Mouse (Mus musculus) thymus, postnatal 4 days (tissue): ENCODE measurements around the gene Osbp2.

ENCODE experiments used
- DNase-seq: peaks from one replicate; pipeline ENCODE4 v3.0.0; 2021

Osbp2 gene

DNA sequence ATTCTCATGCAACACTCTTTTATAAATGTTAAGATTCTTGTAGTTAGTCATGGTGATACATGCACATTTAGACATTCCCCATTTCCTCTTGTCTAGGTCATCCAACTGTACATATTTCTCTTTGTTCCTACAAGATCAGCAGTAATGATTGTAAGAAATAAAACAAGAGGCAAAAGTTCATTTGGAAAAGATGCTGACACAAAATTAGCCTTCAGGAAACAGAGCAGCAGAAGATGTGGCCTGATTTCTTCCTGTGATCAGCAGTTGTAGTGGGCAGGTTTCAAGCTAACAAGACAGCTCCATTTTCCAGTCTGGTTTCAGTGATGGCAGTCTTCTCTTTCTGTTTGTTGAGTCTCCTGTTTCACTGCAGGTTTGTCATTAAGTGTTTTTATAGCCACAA lies 47.8 kb downstream of the Osbp2 start:
- DNase-seq: no peak

DNA sequence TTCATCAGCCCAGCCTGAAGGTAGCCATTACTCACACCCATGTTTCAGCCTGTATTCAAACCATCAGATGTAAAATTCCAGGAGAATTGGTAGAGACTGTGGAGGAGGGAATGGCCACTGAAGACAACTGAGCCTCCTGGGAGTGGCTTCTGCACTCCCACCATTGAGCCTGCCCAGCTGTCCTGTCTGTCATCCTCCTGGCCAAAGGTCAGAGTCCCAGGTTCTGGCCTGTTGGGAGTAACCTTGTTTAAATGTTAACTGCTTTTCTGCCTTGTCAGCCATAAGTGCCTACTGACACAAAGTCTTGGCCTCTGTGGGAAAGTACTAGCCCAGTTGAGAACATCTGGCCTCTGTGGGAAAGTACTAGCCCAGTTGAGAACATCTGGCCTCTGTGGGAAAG lies 50.4 kb downstream of the Osbp2 start:
- no peak for DNase-seq

- DNase-seq: no peak
Measured at GRCm38 (mm10) chr11:3808162-3808561, 55.5 kb downstream of the Osbp2 start.

DNA sequence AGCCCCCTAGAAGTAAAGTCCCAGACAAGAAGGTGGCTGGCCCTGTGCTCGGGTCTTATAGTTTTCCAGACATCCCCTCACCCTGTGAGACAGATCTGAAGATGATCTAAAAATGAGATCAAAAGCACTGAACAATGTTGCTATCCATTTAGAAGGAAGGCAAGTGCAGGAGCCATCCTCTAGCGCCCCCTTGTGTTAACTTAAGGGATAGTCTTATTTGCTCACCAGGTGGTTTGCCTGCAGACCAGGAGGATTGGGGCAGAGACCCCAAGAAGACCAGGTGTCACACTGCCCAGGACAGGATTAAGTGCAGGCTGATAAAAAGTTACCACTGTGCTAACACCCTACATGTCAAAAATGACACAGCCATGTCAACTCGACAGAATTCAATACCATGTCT lies 58.3 kb downstream of the Osbp2 start:
- DNase-seq: peak; percentile 25

GRCm38 (mm10) chr11:3804639-3805038 lies 59.1 kb downstream of the Osbp2 start:
- DNase-seq: peak; percentile 17

DNA sequence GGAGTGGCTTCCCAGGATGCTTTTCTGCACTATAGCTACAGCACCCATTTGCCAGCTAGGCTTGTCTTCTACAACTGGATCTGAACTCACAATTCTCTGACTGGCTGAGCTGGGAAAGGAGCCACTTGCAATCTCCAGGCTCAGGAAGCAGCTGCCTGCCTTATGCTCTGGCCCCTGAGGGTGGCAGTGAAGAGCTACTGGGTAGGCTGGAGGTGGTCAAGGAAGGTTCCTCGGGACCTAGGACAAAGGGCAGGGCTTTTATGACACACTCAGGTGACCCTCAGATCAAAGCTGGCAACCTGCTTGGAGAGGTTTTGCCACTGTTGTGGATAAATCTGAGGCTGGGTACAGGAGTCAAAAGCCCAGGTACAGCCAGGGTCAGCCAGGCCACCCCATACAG lies 61.6 kb downstream of the Osbp2 start:
- DNase-seq: no peak

DNA sequence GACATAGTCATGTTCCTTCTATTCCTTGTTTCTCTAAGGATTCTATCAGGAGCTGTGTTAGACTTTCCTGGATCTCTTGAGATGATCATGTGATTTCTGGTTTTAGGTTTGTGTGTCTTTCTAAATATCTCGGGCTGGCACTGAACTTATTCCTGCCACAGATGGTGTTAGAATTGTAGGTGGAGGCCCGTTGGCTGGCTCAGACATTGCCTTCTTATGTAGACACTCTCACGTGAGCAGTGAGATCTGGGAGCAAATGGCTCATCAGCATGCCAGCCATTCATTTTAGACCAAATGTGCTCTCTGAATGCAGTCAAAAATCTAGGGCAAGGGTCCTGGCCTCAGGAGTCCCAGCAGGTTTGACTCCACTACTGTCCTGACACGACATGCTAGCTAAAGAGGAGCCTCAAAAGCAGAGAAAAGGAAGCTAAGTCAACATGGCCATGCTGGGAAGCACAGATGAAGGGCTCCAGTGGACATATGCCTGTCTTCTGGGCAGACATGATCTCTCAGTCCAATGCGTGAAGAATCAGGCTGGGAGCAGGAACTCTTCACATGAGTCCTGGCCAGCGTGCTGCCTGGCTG lies 66.0 kb downstream of the Osbp2 start:
- DNase-seq: no peak

- DNase-seq: no peak
Measured at GRCm38 (mm10) chr11:3790736-3791135, 73.0 kb downstream of the Osbp2 start.

DNA sequence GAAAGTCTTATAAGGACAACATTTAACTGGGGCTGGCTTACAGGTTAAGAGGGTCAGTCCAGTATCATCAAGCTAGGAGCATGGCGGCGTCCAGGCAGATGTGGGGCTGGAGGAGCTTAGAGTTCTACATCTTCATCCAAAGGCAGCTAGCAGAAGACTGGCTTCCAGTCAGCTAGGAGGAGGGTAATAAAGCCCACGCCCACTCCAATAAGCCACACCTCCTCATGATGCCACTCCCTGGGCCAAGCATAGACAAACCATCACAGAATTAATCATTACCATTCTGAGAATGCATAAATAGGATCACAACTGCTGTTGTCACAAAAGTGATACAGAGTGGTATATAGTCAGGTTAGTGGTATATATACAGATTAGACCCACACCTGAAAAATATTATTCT lies 73.8 kb downstream of the Osbp2 start:
- DNase-seq: no peak

DNA sequence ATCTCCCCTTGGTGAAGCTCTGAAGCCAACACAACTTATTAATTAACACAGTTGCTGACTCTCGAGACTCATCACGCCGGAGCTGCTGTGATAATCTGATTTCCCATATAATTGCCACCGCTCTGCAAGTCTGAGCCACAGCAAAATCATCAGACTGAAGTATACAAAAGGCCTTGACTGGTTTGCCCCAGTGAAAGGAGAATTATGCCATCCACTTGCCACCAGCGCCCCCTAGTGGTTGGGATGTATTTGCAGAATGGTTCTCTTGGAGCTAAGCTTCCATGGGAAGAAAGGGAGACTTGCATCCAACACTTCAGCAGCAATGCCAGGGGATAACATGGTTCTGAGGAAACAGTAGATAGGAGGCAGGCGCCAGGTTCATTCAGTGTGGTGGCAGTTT lies 77.1 kb downstream of the Osbp2 start:
- DNase-seq: peak; percentile 87

DNA sequence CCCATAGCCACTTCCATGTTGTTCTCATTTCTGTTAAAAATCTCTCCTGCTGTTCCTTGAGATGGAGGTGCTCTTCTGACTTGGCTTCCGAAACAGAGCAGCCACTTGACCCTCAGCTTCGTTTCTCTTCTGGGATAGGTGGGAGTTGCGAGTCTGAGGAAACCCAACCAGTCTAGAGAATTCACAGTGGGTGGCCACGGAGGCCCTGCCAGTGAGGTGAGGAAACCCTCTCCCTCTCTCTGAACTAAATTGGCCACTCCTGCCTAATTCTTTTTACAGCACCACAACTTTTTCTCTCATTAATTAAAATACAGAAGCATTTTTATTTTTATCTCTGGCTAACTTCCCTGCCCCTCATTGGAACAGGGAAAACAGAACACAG lies 88.4 kb downstream of the Osbp2 start:
- DNase-seq: no peak

- DNase-seq: peak; percentile 72
Measured at GRCm38 (mm10) chr11:3774463-3775262, 89.0 kb downstream of the Osbp2 start.

DNA sequence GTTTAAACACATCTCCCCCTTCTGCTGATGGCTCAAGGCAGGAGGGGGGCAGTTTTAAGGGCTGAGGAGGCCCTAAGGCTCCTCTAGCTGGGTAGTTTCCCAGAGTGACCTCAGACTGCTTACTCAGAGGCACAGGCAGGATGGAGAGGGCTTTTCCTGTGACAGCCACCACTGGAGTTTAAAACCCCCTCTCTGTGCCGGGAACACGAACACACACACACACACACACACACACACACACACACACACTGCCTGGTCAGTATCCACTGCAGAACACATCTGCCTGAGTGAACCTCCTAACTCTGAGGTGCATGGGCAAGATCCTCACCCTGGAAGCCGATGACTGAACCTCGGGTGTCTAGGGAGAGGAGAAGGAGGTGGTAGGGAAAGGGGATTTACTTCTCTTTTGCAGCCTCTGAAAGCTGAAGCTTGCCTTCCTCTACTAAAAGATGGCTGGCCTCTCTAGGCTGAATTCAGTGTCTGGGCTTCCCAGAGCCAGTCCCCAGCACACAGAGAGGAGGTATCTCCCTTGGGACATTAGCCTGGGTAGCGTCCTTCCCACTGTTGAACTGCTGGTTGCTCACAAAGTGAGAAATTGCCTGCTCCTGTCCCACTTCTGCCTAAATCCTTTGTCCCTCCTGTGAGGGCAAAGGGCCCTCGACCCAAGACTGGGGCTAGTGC lies 89.8 kb downstream of the Osbp2 start:
- DNase-seq: no peak

DNA sequence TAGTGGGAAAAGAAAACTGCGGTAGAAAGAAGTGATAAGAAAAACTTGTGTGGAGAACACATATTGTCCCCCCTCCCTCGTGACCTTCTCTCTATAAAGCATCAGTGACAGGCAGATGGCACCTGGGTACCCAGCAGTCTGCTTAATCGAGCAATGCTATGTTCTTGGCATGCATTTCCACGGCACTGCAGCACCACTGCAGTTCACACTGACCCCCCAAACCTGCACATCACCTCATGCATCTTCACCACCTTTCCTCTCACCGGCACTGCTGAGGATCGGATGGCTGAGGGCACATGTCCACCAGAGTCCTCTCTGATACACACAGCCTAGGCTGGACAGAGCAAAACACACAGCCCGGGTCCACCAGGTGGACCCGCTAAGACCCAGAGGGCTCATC lies 90.6 kb downstream of the Osbp2 start:
- no peak for DNase-seq

- DNase-seq: peak; percentile 36
Measured at GRCm38 (mm10) chr11:3771348-3771747, 92.4 kb downstream of the Osbp2 start.

DNA sequence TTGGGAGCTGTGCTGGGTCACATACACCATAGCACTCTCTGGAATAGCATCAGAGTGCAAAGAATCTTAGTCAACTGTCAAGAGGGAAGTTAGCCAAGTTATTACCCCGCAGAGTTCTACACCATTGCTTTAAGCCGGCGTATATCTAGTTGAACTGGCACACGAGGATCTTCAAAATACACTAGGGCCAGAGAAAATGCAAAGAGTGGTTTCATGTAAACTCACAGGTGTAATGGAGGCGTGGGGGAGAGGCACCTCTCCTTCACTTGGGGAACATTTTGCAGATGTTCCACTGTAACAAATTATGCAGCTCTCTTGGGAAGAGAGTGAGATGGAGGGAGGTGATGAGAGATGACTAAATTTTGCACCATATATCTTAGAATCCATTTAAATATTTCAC lies 95.9 kb downstream of the Osbp2 start:
- no peak for DNase-seq

GRCm38 (mm10) chr11:3766964-3767363 lies 96.7 kb downstream of the Osbp2 start:
- no peak for DNase-seq

GRCm38 (mm10) chr11:3764352-3764751 lies 99.4 kb downstream of the Osbp2 start:
- no peak for DNase-seq

DNA sequence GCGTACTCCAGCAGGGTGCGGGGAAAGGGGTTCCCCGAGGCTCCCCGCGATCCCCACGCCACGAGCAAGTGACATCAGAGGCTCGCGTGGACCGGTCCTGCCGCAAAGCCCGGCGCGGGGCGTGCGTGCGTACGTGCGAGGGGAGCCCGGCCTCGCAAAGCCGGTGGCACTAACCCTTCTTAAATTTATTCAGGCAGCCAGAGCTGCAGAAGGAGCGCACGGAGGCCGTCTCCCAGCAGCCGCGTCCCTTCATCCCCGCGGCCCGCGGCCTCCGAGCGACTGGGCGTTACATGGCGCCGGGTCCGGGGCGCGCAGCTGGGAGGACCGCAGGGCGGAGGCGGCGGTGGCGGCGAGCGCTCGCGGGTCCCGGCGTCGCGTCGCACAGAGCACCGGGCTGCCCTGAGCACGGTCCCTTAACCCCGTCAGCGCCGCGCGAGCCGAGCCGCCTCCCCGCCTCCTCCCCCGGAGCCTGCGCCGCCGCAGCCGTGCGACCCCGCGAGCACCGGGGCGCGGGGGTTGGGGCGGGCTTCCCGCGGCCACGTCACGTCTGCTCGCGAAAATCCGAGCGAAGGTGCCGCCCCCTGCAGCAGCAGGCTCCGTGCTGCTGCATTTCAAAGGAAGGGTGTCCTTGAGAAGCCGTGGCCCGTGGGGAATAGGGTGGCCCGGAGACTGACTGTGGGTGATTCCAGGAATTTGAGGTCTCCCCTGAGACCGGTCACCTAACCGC lies 101.8 kb downstream of the Osbp2 start:
- peak; percentile 43 for DNase-seq

GRCm38 (mm10) chr11:3761339-3761738 lies 102.4 kb downstream of the Osbp2 start:
- no peak for DNase-seq

GRCm38 (mm10) chr11:3759433-3759832 lies 104.3 kb downstream of the Osbp2 start:
- DNase-seq: no peak

DNA sequence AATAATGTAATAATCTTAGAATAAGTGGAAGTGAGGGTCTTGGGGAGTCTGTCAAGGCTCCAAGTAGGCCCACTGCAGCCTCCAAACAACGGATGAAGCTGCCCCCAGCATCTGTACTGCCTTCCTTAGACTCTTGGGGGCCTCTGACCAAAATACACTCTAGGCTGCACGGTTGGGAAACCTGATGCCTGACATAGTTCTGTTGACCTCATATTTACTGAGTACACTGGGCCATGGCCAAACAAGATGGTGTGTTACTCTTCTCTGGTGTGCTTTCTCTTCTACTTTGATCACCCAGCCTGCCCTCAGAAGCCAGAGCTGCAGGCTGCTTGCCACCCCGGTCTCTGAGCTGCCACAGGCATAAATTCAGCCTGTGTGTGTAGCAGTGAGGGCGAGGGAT lies 108.4 kb downstream of the Osbp2 start:
- no peak for DNase-seq

DNA sequence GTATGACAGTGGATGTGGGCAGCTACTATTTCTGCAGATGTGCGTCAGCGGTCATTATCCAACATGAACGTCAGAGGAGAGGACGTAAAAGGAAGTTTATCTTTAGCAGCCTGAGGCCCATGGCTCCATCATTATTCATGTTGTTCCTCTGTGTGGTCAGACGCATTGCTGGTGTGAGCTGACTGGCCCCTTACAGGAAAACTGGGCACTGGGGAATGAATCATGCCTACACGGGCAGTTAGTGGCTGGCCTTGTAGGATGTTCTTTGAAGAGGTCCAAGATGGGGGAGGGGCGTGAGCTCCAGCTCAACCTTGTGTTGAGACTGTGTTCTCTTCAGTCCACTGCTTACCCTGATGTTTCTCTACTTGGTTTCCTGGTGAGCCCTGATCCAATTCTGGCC lies 109.0 kb downstream of the Osbp2 start:
- DNase-seq: no peak

DNA sequence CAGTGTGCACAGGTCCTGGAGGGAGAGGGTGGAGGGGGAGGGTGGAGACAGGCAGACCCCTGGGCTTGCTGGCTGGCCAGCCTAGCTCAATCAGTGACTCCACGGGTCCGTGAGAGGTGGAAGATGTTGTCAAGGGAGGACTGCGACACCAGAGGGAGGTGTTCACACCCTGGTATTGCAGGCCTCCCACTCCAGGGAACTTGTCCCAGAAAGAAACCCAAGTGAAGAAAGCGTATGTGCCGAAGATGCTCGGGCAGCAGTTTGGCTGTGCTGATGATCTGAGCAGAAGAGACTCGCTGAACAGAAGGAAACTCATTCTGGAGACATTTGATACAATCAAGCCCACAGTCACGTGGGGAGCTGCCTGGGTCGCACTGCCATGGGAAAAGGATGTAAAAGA lies 109.8 kb downstream of the Osbp2 start:
- no peak for DNase-seq
